In genomic region chr14:20436976-20437375, GRCm38 (mm10) we compare ENCODE assay signal across 19 mouse cellular contexts. TPM values are rescaled to one million over a fixed set of nuclear protein-coding genes. Genes with fewer than 3 reads are reported as not detected.
"Had no signal": no experiment of that assay in that cellular context is flagged by ENCODE, and none has a peak within 500 bp of the region (broad histone marks: within the 10 kb centered on the region; RNA-seq: fewer than 3 reads in every experiment).

No protein-coding gene starts in this region.

- ATAC-seq: liver, postnatal 0 days; lung, postnatal 0 days had no signal

- H3K36me3 ChIP-seq: limb, embryonic 12.5 days; limb, embryonic 15.5 days; neural tube, embryonic 12.5 days; neural tube, embryonic 15.5 days; stomach, embryonic 15.5 days had no signal

- H3K4me3 ChIP-seq: limb, embryonic 12.5 days; limb, embryonic 15.5 days; neural tube, embryonic 12.5 days; neural tube, embryonic 15.5 days; stomach, embryonic 15.5 days had no signal

- H3K4me1 ChIP-seq: limb, embryonic 12.5 days; limb, embryonic 15.5 days; neural tube, embryonic 12.5 days; neural tube, embryonic 15.5 days; stomach, embryonic 15.5 days had no signal

- H3K27me3 ChIP-seq: limb, embryonic 12.5 days; limb, embryonic 15.5 days; neural tube, embryonic 12.5 days; neural tube, embryonic 15.5 days; stomach, embryonic 15.5 days had no signal

- DNase-seq: kidney, adult 2 months; kidney, postnatal 25 days; left cerebral cortex, postnatal 4 days; liver, postnatal 0 days; lung, embryonic 14.5 days; midbrain, embryonic 14.5 days; retina, postnatal 1 day; thymus, postnatal 25 days had no signal

- H3K9me3 ChIP-seq: limb, embryonic 12.5 days; limb, embryonic 15.5 days; neural tube, embryonic 12.5 days; neural tube, embryonic 15.5 days; stomach, embryonic 15.5 days had no signal

- H3K27ac ChIP-seq: kidney, postnatal 0 days; limb, embryonic 12.5 days; limb, embryonic 15.5 days; liver, embryonic 14.5 days; macrophage; neural tube, embryonic 12.5 days; neural tube, embryonic 15.5 days; stomach, embryonic 15.5 days had no signal

RNA-seq across cellular contexts. Expression of gene Cfap70, which starts 15.1 kb away (rescaled TPM):
- total RNA-seq: megakaryocyte-erythroid progenitor cell, adult 5-6 weeks had no signal
- polyA plus RNA-seq: liver, embryonic 11.5 days; macrophage had no signal

RNA-seq across cellular contexts. Expression of gene Mss51, which starts 59.7 kb away (rescaled TPM):
- polyA plus RNA-seq: macrophage had no signal
